Mouse (Mus musculus) brain, embryonic 14.5 days (tissue): ENCODE measurements at regions not wholly inside any gene's neighbourhood (a gene's known extent, or its start where the extent isn't known, plus 50 kb on each side); places are given as distances from the start of the nearest gene placed in this dataset.
"Not testable (repeated sequence)": the region's sequence is repeated elsewhere in the genome, so short reads cannot be mapped to it uniquely, and the experiment has no call there.

Source experiments
- CTCF ChIP-seq: fragments of 200-500 bp; IDR thresholded peaks from 2 replicates; pipeline ENCODE4 v1.5.1; 2012; ENCODE audit warnings: inconsistent platforms, mild to moderate bottlenecking, moderate library complexity, borderline replicate concordance; ENCODE audit not compliant: insufficient read depth, insufficient read length; ENCODE audit errors: extremely low read depth
- POLR2A ChIP-seq: fragments of 200-500 bp; IDR thresholded peaks from 2 replicates; pipeline ENCODE4 v1.6.1; 2012; ENCODE audit warnings: mild to moderate bottlenecking, inconsistent platforms, borderline replicate concordance; ENCODE audit not compliant: poor library complexity, insufficient read depth, insufficient read length, severe bottlenecking; ENCODE audit errors: extremely low read depth

GRCm38 (mm10) chrX:129095809-129096208 is 653.7 kb upstream of the Diaph2 start:
- TF ChIP-seq CTCF, POLR2A: not testable (repeated sequence)
